8 mouse cellular contexts compared by ENCODE assay signal in the genomic region with DNA sequence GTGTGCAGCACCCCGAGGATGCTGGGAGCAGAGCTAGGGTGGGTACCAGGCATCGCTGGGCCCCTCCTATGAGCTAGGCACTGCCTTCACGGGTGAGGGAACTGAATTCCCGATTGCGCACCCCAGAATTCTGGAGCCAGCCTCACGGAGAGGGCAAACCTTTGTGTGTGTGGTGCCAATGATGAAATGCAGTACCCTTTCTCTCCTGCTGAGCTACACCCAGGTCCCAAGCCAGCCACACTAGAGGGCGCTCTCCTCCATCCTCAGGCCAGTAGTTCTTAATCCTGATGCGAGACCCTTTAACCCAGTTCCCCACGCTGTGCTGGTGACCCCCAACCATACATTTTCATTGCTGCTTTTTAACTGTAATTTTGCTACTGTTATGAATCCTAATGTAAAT.
DNase-seq lines count a peak whose midpoint lies in the region; ATAC-seq and TF ChIP-seq lines count a peak whose summit lies in the region.

No protein-coding gene starts in this region.

- TF ChIP-seq CTCF in cerebellum, adult 2 months (IDR thresholded peaks at IDR 0.05; ENCODE audit: borderline replicate concordance, insufficient read depth, low read depth, low read length), result peak; percentile 91
- peak; percentile 89 for TF ChIP-seq CTCF in midbrain, postnatal 0 days (IDR thresholded peaks at IDR 0.05)
- peak; percentile 90; the same call in 1 of the 2 replicates for TF ChIP-seq CTCF in testis, adult 2 months (IDR thresholded peaks at IDR 0.05; ENCODE audit: control insufficient read depth, insufficient read depth, insufficient replicate concordance, low read depth, low read length)

- peaks cover 5% of the 10 kb centered on the region; the same call in 1 of the 2 replicates for H3K4me1 ChIP-seq in cerebellum, adult 2 months (ENCODE audit: control insufficient read depth, insufficient read depth, low read length)
- H3K4me1 ChIP-seq in embryonic facial prominence, embryonic 10.5 days, result peaks cover 67% of the 10 kb centered on the region
- peaks cover 64 to 81% of the 10 kb centered on the region in 2 experiments for H3K4me1 ChIP-seq in heart, embryonic 14.5 days (ENCODE audit: control insufficient read depth in 2 of 2, insufficient read depth in 2 of 2, low read length in 2 of 2)
- H3K4me1 ChIP-seq in midbrain, postnatal 0 days (ENCODE audit: insufficient read depth, low read length), result peaks cover 6% of the 10 kb centered on the region; the same call in 1 of the 2 replicates
- H3K4me1 ChIP-seq in testis, adult 2 months (ENCODE audit: control insufficient read depth, insufficient read depth, low read length), result peaks cover 2% of the 10 kb centered on the region; the same call in 1 of the 2 replicates

- TF ChIP-seq POLR2A in cerebellum, adult 2 months (IDR thresholded peaks at IDR 0.05; ENCODE audit: borderline replicate concordance, insufficient read depth, low read length), result no peak
- TF ChIP-seq POLR2A in testis, adult 2 months (IDR thresholded peaks at IDR 0.05; ENCODE audit: control insufficient read depth, low read depth, low read length), result no peak

- H3K9me3 ChIP-seq in embryonic facial prominence, embryonic 10.5 days, result no peaks in the 10 kb centered on the region
- H3K9me3 ChIP-seq in heart, embryonic 14.5 days (ENCODE audit: control insufficient read depth, low read length), result no peaks in the 10 kb centered on the region
- no peaks in the 10 kb centered on the region for H3K9me3 ChIP-seq in midbrain, postnatal 0 days (ENCODE audit: low read length)

- ATAC-seq in heart, embryonic 14.5 days (ENCODE audit: insufficient number of reproducible peaks, insufficient read depth, low FRiP score, low read depth), result no peak
- ATAC-seq in midbrain, postnatal 0 days (ENCODE audit: low FRiP score), result no peak

- WGBS in cerebellum, adult 2 months, result 21% methylated on average over 9 of the region's 9 CpGs
- 27% methylated on average over 9 of the region's 9 CpGs for WGBS in embryonic facial prominence, embryonic 10.5 days
- WGBS in heart, embryonic 14.5 days, result 36% methylated on average over 9 of the region's 9 CpGs
- whole genome bisulfite sequencing in midbrain, postnatal 0 days, result 28% methylated on average over 9 of the region's 9 CpGs

- H3K27me3 ChIP-seq in cerebellum, adult 2 months (ENCODE audit: control insufficient read depth, insufficient read depth, low read length), result no peaks in the 10 kb centered on the region
- no peaks in the 10 kb centered on the region; the same call in 1 of the 2 replicates for H3K27me3 ChIP-seq in embryonic facial prominence, embryonic 10.5 days (replicated peaks; ENCODE audit: low read depth, poor library complexity, severe bottlenecking)
- no peaks in the 10 kb centered on the region for H3K27me3 ChIP-seq in heart, embryonic 14.5 days (ENCODE audit: control insufficient read depth, insufficient read depth, low read length)
- no peaks in the 10 kb centered on the region for H3K27me3 ChIP-seq in midbrain, postnatal 0 days (ENCODE audit: insufficient read depth, low read length)
- no peaks in the 10 kb centered on the region for H3K27me3 ChIP-seq in testis, adult 2 months (ENCODE audit: control insufficient read depth, insufficient read depth, low read length)

- H3K4me3 ChIP-seq in cerebellum, adult 2 months (replicated peaks; ENCODE audit: insufficient read depth, low read depth, low read length), result no peak overlapping the region
- no peak overlapping the region for H3K4me3 ChIP-seq in embryonic facial prominence, embryonic 10.5 days
- H3K4me3 ChIP-seq in heart, embryonic 14.5 days (ENCODE audit: control insufficient read depth in 1 of 2, insufficient read depth in 1 of 2, low read depth in 1 of 2, low read length in 2 of 2), result no peak overlapping the region
- H3K4me3 ChIP-seq in midbrain, postnatal 0 days (ENCODE audit: low read depth, low read length), result no peak overlapping the region
- no peak overlapping the region for H3K4me3 ChIP-seq in testis, adult 2 months (ENCODE audit: control insufficient read depth, low read depth, low read length)

- DNase-seq in cerebellum, adult 2 months, result peak; percentile 30 to 42
- no peak for DNase-seq in cerebellum, adult 11-12 months
- DNase-seq in T-cell, adult 2 months (ENCODE audit: low spot score), result peak; percentile 23
- peak; percentile 83 for DNase-seq in embryonic facial prominence, embryonic 10.5 days (ENCODE audit: low spot score)
- DNase-seq in layer of hippocampus, postnatal 25 days (ENCODE audit: extremely low spot score in 1 of 2, low spot score in 1 of 2), result peak; percentile 67 to 90
- peak; percentile 79 for DNase-seq in midbrain, postnatal 0 days (ENCODE audit: low spot score)

- H3K36me3 ChIP-seq in embryonic facial prominence, embryonic 10.5 days (replicated peaks), result peaks cover 30% of the 10 kb centered on the region
- peaks cover 26% of the 10 kb centered on the region for H3K36me3 ChIP-seq in heart, embryonic 14.5 days (ENCODE audit: control insufficient read depth, insufficient read depth, low read length)
- no peaks in the 10 kb centered on the region for H3K36me3 ChIP-seq in midbrain, postnatal 0 days (ENCODE audit: insufficient read depth, low read length)
- no peaks in the 10 kb centered on the region for H3K36me3 ChIP-seq in testis, adult 2 months (ENCODE audit: control insufficient read depth, insufficient read depth, low read length)

- no peak overlapping the region for H3K9ac ChIP-seq in heart, embryonic 14.5 days (ENCODE audit: low read length)
- no peak overlapping the region for H3K9ac ChIP-seq in midbrain, postnatal 0 days (replicated peaks; ENCODE audit: low read length, poor library complexity, severe bottlenecking)

- H3K27ac ChIP-seq in cerebellum, adult 2 months (ENCODE audit: insufficient read depth, low read length), result no peak overlapping the region
- H3K27ac ChIP-seq in embryonic facial prominence, embryonic 10.5 days (replicated peaks), result peak overlapping the region; percentile 69
- H3K27ac ChIP-seq in heart, embryonic 14.5 days (replicated peaks in 1 of 2; ENCODE audit: control insufficient read depth in 1 of 2, insufficient read depth in 1 of 2, low read depth in 2 of 2, low read length in 2 of 2), result peak overlapping the region; percentile 2 to 21; a peak in 1 of 4 replicates
- H3K27ac ChIP-seq in midbrain, postnatal 0 days (ENCODE audit: low read depth, low read length), result no peak overlapping the region
- H3K27ac ChIP-seq in testis, adult 2 months (ENCODE audit: control insufficient read depth, insufficient read depth, low read depth, low read length), result no peak overlapping the region

- H3K4me2 ChIP-seq in heart, embryonic 14.5 days (ENCODE audit: low read length), result no peak overlapping the region
- H3K4me2 ChIP-seq in midbrain, postnatal 0 days (ENCODE audit: low read depth, low read length, poor library complexity, severe bottlenecking), result no peak overlapping the region

Comparison
In these comparisons a context has a peak if more than half of its experiments do, and no peak if none do; other contexts are left out.
1. H3K27ac ChIP-seq: peak in embryonic facial prominence, embryonic 10.5 days (single experiment) and heart, embryonic 14.5 days (2 of 2); none in cerebellum, adult 2 months (single experiment), midbrain, postnatal 0 days (single experiment) and testis, adult 2 months (single experiment).
2. Peak in every context shown above with its lines, with median percentiles within 50 percentile points of each other: CTCF ChIP-seq.